Mouse (Mus musculus): ENCODE data around the gene Cct7.

Cct7 gene

GRCm38 (mm10) chr6:85452411-85452665 lies 1.0 kb downstream of the Cct7 start:
- DNase-seq (ENCODE audit: extremely low spot score, low spot score) = no peak

GRCm38 (mm10) chr6:85452816-85453215 lies 1.5 kb downstream of the Cct7 start:
- DNase-seq (ENCODE audit: extremely low spot score, low spot score) = no peak

GRCm38 (mm10) chr6:85459621-85460020 lies 8.3 kb downstream of the Cct7 start:
- no peak for DNase-seq (ENCODE audit: extremely low spot score, low spot score)

GRCm38 (mm10) chr6:85465381-85465780 lies 14.1 kb downstream of the Cct7 start:
- DNase-seq (ENCODE audit: extremely low spot score, low spot score) = no peak

- no peak for DNase-seq (ENCODE audit: extremely low spot score, low spot score)
These were observed 18.5 kb downstream of the Cct7 start for GRCm38 (mm10) chr6:85469660-85470430.

GRCm38 (mm10) chr6:85471962-85472361 lies 20.6 kb downstream of the Cct7 start:
- no peak for DNase-seq (ENCODE audit: extremely low spot score, low spot score)

GRCm38 (mm10) chr6:85472542-85472941 lies 21.2 kb downstream of the Cct7 start:
- no peak for DNase-seq (ENCODE audit: extremely low spot score, low spot score)

GRCm38 (mm10) chr6:85475581-85475980 lies 24.3 kb downstream of the Cct7 start:
- no peak for DNase-seq (ENCODE audit: extremely low spot score, low spot score)

- DNase-seq (ENCODE audit: extremely low spot score, low spot score) = peak; percentile 32
These were observed 26.1 kb downstream of the Cct7 start for GRCm38 (mm10) chr6:85477366-85477917.

GRCm38 (mm10) chr6:85478416-85478815 lies 27.1 kb downstream of the Cct7 start:
- DNase-seq (ENCODE audit: extremely low spot score, low spot score) = no peak

GRCm38 (mm10) chr6:85479979-85480378 lies 28.7 kb downstream of the Cct7 start:
- no peak for DNase-seq (ENCODE audit: extremely low spot score, low spot score)

- DNase-seq (ENCODE audit: extremely low spot score, low spot score) = no peak
These were observed 29.4 kb downstream of the Cct7 start for GRCm38 (mm10) chr6:85480685-85481084.

- peak; percentile 24 for DNase-seq (ENCODE audit: extremely low spot score, low spot score)
These were observed 32.8 kb downstream of the Cct7 start for GRCm38 (mm10) chr6:85483843-85484721.

GRCm38 (mm10) chr6:85485738-85486137 lies 34.4 kb downstream of the Cct7 start:
- DNase-seq (ENCODE audit: extremely low spot score, low spot score) = no peak

GRCm38 (mm10) chr6:85488510-85488909 lies 37.2 kb downstream of the Cct7 start:
- DNase-seq (ENCODE audit: extremely low spot score, low spot score) = no peak

- DNase-seq (ENCODE audit: extremely low spot score, low spot score) = no peak
These were observed 38.4 kb downstream of the Cct7 start for GRCm38 (mm10) chr6:85489717-85490116.

GRCm38 (mm10) chr6:85490252-85490651 lies 38.9 kb downstream of the Cct7 start:
- no peak for DNase-seq (ENCODE audit: extremely low spot score, low spot score)

- no peak for DNase-seq (ENCODE audit: extremely low spot score, low spot score)
These were observed 40.3 kb downstream of the Cct7 start for GRCm38 (mm10) chr6:85491606-85492005.

GRCm38 (mm10) chr6:85496976-85497375 lies 45.7 kb downstream of the Cct7 start:
- no peak for DNase-seq (ENCODE audit: extremely low spot score, low spot score)

- no peak for DNase-seq (ENCODE audit: extremely low spot score, low spot score)
These were observed 46.8 kb downstream of the Cct7 start for GRCm38 (mm10) chr6:85498147-85498546.

GRCm38 (mm10) chr6:85500416-85500815 lies 49.1 kb downstream of the Cct7 start:
- DNase-seq (ENCODE audit: extremely low spot score, low spot score) = no peak

- DNase-seq (ENCODE audit: extremely low spot score, low spot score) = no peak
These were observed 50.3 kb downstream of the Cct7 start for GRCm38 (mm10) chr6:85501571-85502102.
